In genomic region chr14:78288903-78289302, GRCm38 (mm10) we compare ENCODE assay signal across 13 mouse cellular contexts. TPM values are rescaled to one million over a fixed set of nuclear protein-coding genes. Genes with fewer than 3 reads are reported as not detected.
A peak's percentile ranks its signal among the peaks of the same experiment; 100 is the strongest.
DNase-seq lines count a peak whose midpoint lies in the region; ATAC-seq lines count a peak whose summit lies in the region.
"Had no signal": no experiment of that assay in that cellular context is flagged by ENCODE, and none has a peak within 500 bp of the region (broad histone marks: within the 10 kb centered on the region; RNA-seq: fewer than 3 reads in every experiment).

No protein-coding gene starts in this region.

- peaks cover 13% of the 10 kb centered on the region; the same call in 1 of the 2 replicates for H3K4me1 ChIP-seq in forebrain, embryonic 11.5 days (replicated peaks; ENCODE audit: control insufficient read depth, insufficient read depth, low read length)
- H3K4me1 ChIP-seq in hindbrain, embryonic 15.5 days (replicated peaks) = peaks cover 19% of the 10 kb centered on the region
- no peaks in the 10 kb centered on the region for H3K4me1 ChIP-seq in heart, embryonic 10.5 days
- H3K4me1 ChIP-seq: limb, embryonic 15.5 days had no signal

- WGBS in forebrain, embryonic 11.5 days = 5% methylated on average over 5 of the region's 5 CpGs
- WGBS in hindbrain, embryonic 15.5 days = 6% methylated on average over 5 of the region's 5 CpGs
- WGBS in heart, embryonic 10.5 days = 44% methylated on average over 5 of the region's 5 CpGs

- peak; percentile 16 for DNase-seq in thymus, postnatal 14 days
- DNase-seq in thymus, adult 18-20 months = no peak
- DNase-seq in forebrain, embryonic 11.5 days (ENCODE audit: low spot score) = peak; percentile 71
- DNase-seq in retina, embryonic 14.5 days (ENCODE audit: low spot score) = peak; percentile 59
- DNase-seq in urinary bladder, postnatal 14 days (ENCODE audit: low spot score) = no peak
- no peak for DNase-seq in heart, embryonic 10.5 days (ENCODE audit: low spot score)
- DNase-seq: adrenal gland, postnatal 25 days; cerebellum, adult 11 months; heart, postnatal 14 days had no signal

- H3K9me3 ChIP-seq in forebrain, embryonic 11.5 days (ENCODE audit: control insufficient read depth, low read length) = peaks cover 2% of the 10 kb centered on the region; the same call in 1 of the 2 replicates
- H3K9me3 ChIP-seq in hindbrain, embryonic 15.5 days = no peaks in the 10 kb centered on the region
- H3K9me3 ChIP-seq in heart, embryonic 10.5 days = 0 out of 2 replicates have a peak, but pooled peaks cover 5% of the 10 kb centered on the region
- H3K9me3 ChIP-seq: limb, embryonic 15.5 days had no signal

- no peak overlapping the region for H3K4me2 ChIP-seq in forebrain, embryonic 11.5 days (ENCODE audit: low read depth, low read length, severe bottlenecking)
- no peak overlapping the region for H3K4me2 ChIP-seq in hindbrain, embryonic 15.5 days
- H3K4me2 ChIP-seq: limb, embryonic 15.5 days had no signal

- H3K27ac ChIP-seq in forebrain, embryonic 11.5 days (ENCODE audit: low read depth, low read length) = no peak overlapping the region; the same call in 1 of the 2 replicates
- H3K27ac ChIP-seq in hindbrain, embryonic 15.5 days (replicated peaks) = no peak overlapping the region
- H3K27ac ChIP-seq in heart, embryonic 10.5 days = no peak overlapping the region
- H3K27ac ChIP-seq: limb, embryonic 15.5 days had no signal

- no peaks in the 10 kb centered on the region for H3K36me3 ChIP-seq in forebrain, embryonic 11.5 days (ENCODE audit: control insufficient read depth, insufficient read depth, low read length)
- no peaks in the 10 kb centered on the region for H3K36me3 ChIP-seq in hindbrain, embryonic 15.5 days
- no peaks in the 10 kb centered on the region for H3K36me3 ChIP-seq in heart, embryonic 10.5 days
- H3K36me3 ChIP-seq: limb, embryonic 15.5 days had no signal

- H3K4me3 ChIP-seq in forebrain, embryonic 11.5 days (ENCODE audit: low read depth, low read length) = no peak overlapping the region
- H3K4me3 ChIP-seq in hindbrain, embryonic 15.5 days = no peak overlapping the region
- no peak overlapping the region for H3K4me3 ChIP-seq in heart, embryonic 10.5 days
- H3K4me3 ChIP-seq: limb, embryonic 15.5 days had no signal

- no peak overlapping the region for H3K9ac ChIP-seq in forebrain, embryonic 11.5 days (ENCODE audit: low read length)
- H3K9ac ChIP-seq in hindbrain, embryonic 15.5 days = no peak overlapping the region
- H3K9ac ChIP-seq: limb, embryonic 15.5 days had no signal

- H3K27me3 ChIP-seq in forebrain, embryonic 11.5 days (ENCODE audit: control insufficient read depth, insufficient read depth, low read length) = peaks cover 2% of the 10 kb centered on the region; the same call in 1 of the 2 replicates
- no peaks in the 10 kb centered on the region for H3K27me3 ChIP-seq in hindbrain, embryonic 15.5 days
- peaks cover 7% of the 10 kb centered on the region; the same call in 1 of the 2 replicates for H3K27me3 ChIP-seq in heart, embryonic 10.5 days (ENCODE audit: insufficient read depth, poor library complexity, severe bottlenecking)

- ATAC-seq in forebrain, embryonic 11.5 days (replicated peaks; ENCODE audit: low FRiP score) = peak; percentile 87
- ATAC-seq in hindbrain, embryonic 15.5 days (ENCODE audit: low FRiP score, low read depth) = 0 out of 2 replicates have a peak, but pooled peaks have one; percentile 63
- ATAC-seq in monocyte, adult 5-6 weeks (replicated peaks; ENCODE audit: insufficient number of reproducible peaks, low FRiP score, low TSS enrichment, poor library complexity, severe bottlenecking) = no peak

RNA-seq across cellular contexts. Expression of gene Tnfsf11, which starts 18.9 kb away (rescaled TPM):
- polyA plus RNA-seq in forebrain, embryonic 11.5 days (2014; fragmentation: Nextera tagmentation; extraction: Ambion mirVana) = 0.31 and 0.45 TPM in 2 replicates
- 0.07 and 0.13 TPM in 2 replicates for polyA plus RNA-seq in hindbrain, embryonic 15.5 days (2015; fragmentation: Nextera tagmentation; extraction: Ambion mirVana)
- total RNA-seq in monocyte, adult 5-6 weeks (2017) = not detected in 3 replicates
- polyA plus RNA-seq in heart, embryonic 10.5 days (2016; fragmentation: Nextera tagmentation; extraction: Ambion mirVana) = 0.10 and 0.16 TPM in 2 replicates
- total RNA-seq: adrenal gland, postnatal 25 days had no signal
- polyA plus RNA-seq: gonadal fat pad, adult 2 months had no signal

Comparison
In these comparisons a context has a peak if more than half of its experiments do, and no peak if none do; other contexts are left out.
1. DNase-seq: peak in thymus, postnatal 14 days (single experiment), forebrain, embryonic 11.5 days (single experiment) and retina, embryonic 14.5 days (single experiment); none in thymus, adult 18-20 months (0 of 2), urinary bladder, postnatal 14 days (single experiment) and heart, embryonic 10.5 days (single experiment).